Mouse (Mus musculus): Measurements from ENCODE around the gene Duox1. TPM values are rescaled to one million over a fixed set of nuclear protein-coding genes. Genes with fewer than 3 reads are reported as not detected.

The Duox1 gene
- total and polyA plus RNA-seq, 2 experiments from 2014 or later: 0.16 to 0.33 TPM

GRCm38 (mm10) chr2:122306184-122306583, 9.3 kb upstream of the Duox1 start:
- H3K4me1 ChIP-seq (ENCODE audit: insufficient read depth, low read length): peaks cover 2% of the 10 kb centered on the region; the same call in 1 of the 2 replicates
- 46% methylated on average over 4 of the region's 4 CpGs for WGBS
- no peak overlapping the region for H3K4me2 ChIP-seq (ENCODE audit: low read depth, low read length, poor library complexity, severe bottlenecking)
- peak; percentile 78 for DNase-seq (ENCODE audit: low spot score)
- H3K9ac ChIP-seq (replicated peaks; ENCODE audit: low read length, poor library complexity, severe bottlenecking): no peak overlapping the region
- no peak for ATAC-seq (ENCODE audit: low FRiP score)
- H3K27me3 ChIP-seq (ENCODE audit: insufficient read depth, low read length): peaks cover 12% of the 10 kb centered on the region
- TF ChIP-seq CTCF (IDR thresholded peaks at IDR 0.05): no peak
- no peak overlapping the region for H3K27ac ChIP-seq (ENCODE audit: low read depth, low read length)
- no peaks in the 10 kb centered on the region for H3K36me3 ChIP-seq (ENCODE audit: insufficient read depth, low read length)
- no peak overlapping the region for H3K4me3 ChIP-seq (ENCODE audit: low read depth, low read length)
- H3K9me3 ChIP-seq (ENCODE audit: low read length): no peaks in the 10 kb centered on the region

- H3K4me2 ChIP-seq (ENCODE audit: low read depth, low read length, poor library complexity, severe bottlenecking): no peak overlapping the region
- no peaks in the 10 kb centered on the region; the same call in 1 of the 2 replicates for H3K4me1 ChIP-seq (ENCODE audit: insufficient read depth, low read length)
- H3K9ac ChIP-seq (replicated peaks; ENCODE audit: low read length, poor library complexity, severe bottlenecking): no peak overlapping the region
- H3K4me3 ChIP-seq (ENCODE audit: low read depth, low read length): no peak overlapping the region
- H3K36me3 ChIP-seq (ENCODE audit: insufficient read depth, low read length): no peaks in the 10 kb centered on the region
- 23% methylated on average over 3 of the region's 3 CpGs for WGBS
- ATAC-seq (ENCODE audit: low FRiP score): no peak
- no peak overlapping the region for H3K27ac ChIP-seq (ENCODE audit: low read depth, low read length)
- no peaks in the 10 kb centered on the region for H3K9me3 ChIP-seq (ENCODE audit: low read length)
- peak; percentile 64 for TF ChIP-seq CTCF (IDR thresholded peaks at IDR 0.05)
- H3K27me3 ChIP-seq (ENCODE audit: insufficient read depth, low read length): peaks cover 29% of the 10 kb centered on the region
- DNase-seq (ENCODE audit: low spot score): peak; percentile 60
Measured at GRCm38 (mm10) chr2:122309647-122310046, 5.8 kb upstream of the Duox1 start.

GRCm38 (mm10) chr2:122311561-122311960, 3.9 kb upstream of the Duox1 start:
- Histone ChIP-seq H3K4me2 (ENCODE audit: low read depth, low read length, poor library complexity, severe bottlenecking) (no peak overlapping the region), H3K9me3 (ENCODE audit: low read length) (no peaks in the 10 kb centered on the region), H3K36me3 (ENCODE audit: insufficient read depth, low read length) (no peaks in the 10 kb centered on the region), H3K9ac (replicated peaks; ENCODE audit: low read length, poor library complexity, severe bottlenecking) (no peak overlapping the region), H3K27me3 (ENCODE audit: insufficient read depth, low read length) (peaks cover 20% of the 10 kb centered on the region), H3K4me1 (ENCODE audit: insufficient read depth, low read length) (no peaks in the 10 kb centered on the region; the same call in 1 of the 2 replicates), H3K4me3 (ENCODE audit: low read depth, low read length) (no peak overlapping the region), H3K27ac (ENCODE audit: low read depth, low read length) (no peak overlapping the region)
- ATAC-seq (ENCODE audit: low FRiP score) (no peak), DNase-seq (ENCODE audit: low spot score) (no peak)
- TF ChIP-seq CTCF (IDR thresholded peaks at IDR 0.05): no peak
- WGBS: 19% methylated on average over 2 of the region's 2 CpGs

GRCm38 (mm10) chr2:122312722-122313417, 2.6 kb upstream of the Duox1 start:
- H3K9ac ChIP-seq (replicated peaks; ENCODE audit: low read length, poor library complexity, severe bottlenecking): no peak overlapping the region
- H3K9me3 ChIP-seq (ENCODE audit: low read length): no peaks in the 10 kb centered on the region
- WGBS: 5% methylated on average over 27 of the region's 27 CpGs
- no peaks in the 10 kb centered on the region for H3K36me3 ChIP-seq (ENCODE audit: insufficient read depth, low read length)
- peaks cover 20% of the 10 kb centered on the region for H3K27me3 ChIP-seq (ENCODE audit: insufficient read depth, low read length)
- H3K4me2 ChIP-seq (ENCODE audit: low read depth, low read length, poor library complexity, severe bottlenecking): peak overlapping the region; percentile 46
- peak overlapping the region; percentile 19; the same call in 1 of the 2 replicates for H3K4me3 ChIP-seq (ENCODE audit: low read depth, low read length)
- ATAC-seq (ENCODE audit: low FRiP score): peak; percentile 42
- H3K27ac ChIP-seq (ENCODE audit: low read depth, low read length): no peak overlapping the region
- no peaks in the 10 kb centered on the region; the same call in 1 of the 2 replicates for H3K4me1 ChIP-seq (ENCODE audit: insufficient read depth, low read length)
- TF ChIP-seq CTCF (IDR thresholded peaks at IDR 0.05): peak; percentile 74
- peak; percentile 78 for DNase-seq (ENCODE audit: low spot score)

DNA sequence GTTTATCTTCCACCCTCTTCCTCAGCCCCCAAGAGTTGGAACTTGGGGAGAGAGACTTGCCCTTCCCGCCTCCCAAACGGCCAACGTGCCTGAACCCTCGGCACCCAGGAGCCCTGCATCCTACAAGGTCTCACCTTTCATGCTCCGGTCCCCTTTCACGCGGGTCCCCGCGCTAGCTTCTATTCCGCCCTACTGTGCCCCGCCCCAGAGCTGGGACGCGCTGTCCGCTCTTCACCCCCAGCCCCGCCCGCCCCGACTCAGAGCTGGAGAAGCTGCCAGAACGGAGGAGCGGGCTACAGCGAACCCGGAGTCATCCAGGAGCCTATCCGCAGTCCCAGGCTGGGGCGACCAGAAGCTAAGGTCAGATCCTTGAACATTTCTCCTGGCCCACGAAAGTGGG, 1.9 kb upstream of the Duox1 start, which contains the start of gene Duoxa1:
Gene Duoxa1 (minus strand): TSS at position 195 of the 400 bp plus-strand sequence.
- no peak for TF ChIP-seq CTCF (IDR thresholded peaks at IDR 0.05)
- DNase-seq (ENCODE audit: low spot score) (no peak), ATAC-seq (ENCODE audit: low FRiP score) (0 out of 2 replicates have a peak, but pooled peaks have one; percentile 47)
- H3K4me2 ChIP-seq (ENCODE audit: low read depth, low read length, poor library complexity, severe bottlenecking): peak within 1 kb of the TSS; percentile 46
- peaks cover 20% of the 10 kb centered on the region for H3K27me3 ChIP-seq (ENCODE audit: insufficient read depth, low read length)
- H3K36me3 ChIP-seq (ENCODE audit: insufficient read depth, low read length): no peaks in the 10 kb centered on the region
- no peaks in the 10 kb centered on the region for H3K9me3 ChIP-seq (ENCODE audit: low read length)
- 3% methylated on average over 24 of the region's 24 CpGs for WGBS
- H3K4me1 ChIP-seq (ENCODE audit: insufficient read depth, low read length): no peaks in the 10 kb centered on the region; the same call in 1 of the 2 replicates
- H3K27ac ChIP-seq (ENCODE audit: low read depth, low read length): no peak within 1 kb of the TSS
- H3K4me3 ChIP-seq (ENCODE audit: low read depth, low read length): peak within 1 kb of the TSS; percentile 19; the same call in 1 of the 2 replicates
- no peak within 1 kb of the TSS for H3K9ac ChIP-seq (replicated peaks; ENCODE audit: low read length, poor library complexity, severe bottlenecking)

DNA sequence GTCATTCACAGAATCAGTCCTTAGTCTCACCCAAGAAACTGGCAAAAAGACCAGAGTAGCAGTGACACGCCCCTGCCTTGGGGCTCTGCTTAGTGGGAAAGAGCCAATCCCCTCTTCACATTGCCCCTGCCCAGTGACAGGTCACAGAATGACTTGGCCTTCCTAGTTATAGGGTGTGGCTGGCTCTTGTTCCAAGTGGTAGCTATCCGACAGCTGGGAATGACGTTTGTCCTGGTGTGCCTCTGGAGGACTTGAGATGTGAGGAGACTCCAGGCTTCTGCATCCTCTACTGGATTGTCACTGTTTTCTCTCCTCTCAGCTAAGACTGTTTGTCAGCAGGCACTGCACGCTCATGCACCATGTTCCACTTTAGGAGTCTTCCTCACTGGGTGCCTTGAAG, 1.9 kb downstream of the Duox1 start:
- no peak for TF ChIP-seq CTCF (IDR thresholded peaks at IDR 0.05)
- Histone ChIP-seq H3K9me3 (ENCODE audit: low read length) (no peaks in the 10 kb centered on the region), H3K4me1 (ENCODE audit: insufficient read depth, low read length) (no peaks in the 10 kb centered on the region; the same call in 1 of the 2 replicates), H3K36me3 (ENCODE audit: insufficient read depth, low read length) (no peaks in the 10 kb centered on the region), H3K9ac (replicated peaks; ENCODE audit: low read length, poor library complexity, severe bottlenecking) (no peak overlapping the region), H3K4me3 (ENCODE audit: low read depth, low read length) (no peak overlapping the region), H3K27ac (ENCODE audit: low read depth, low read length) (no peak overlapping the region), H3K27me3 (ENCODE audit: insufficient read depth, low read length) (peaks cover 20% of the 10 kb centered on the region), H3K4me2 (ENCODE audit: low read depth, low read length, poor library complexity, severe bottlenecking) (no peak overlapping the region)
- DNase-seq (ENCODE audit: low spot score) (no peak), ATAC-seq (ENCODE audit: low FRiP score) (no peak)
- 86% methylated on average over 4 of the region's 4 CpGs for WGBS

All from midbrain, postnatal 0 days (tissue).